Mouse (Mus musculus) neural tube, embryonic 12.5 days (tissue): Measurements from ENCODE around the gene Plppr3. TPM values are rescaled to one million over a fixed set of nuclear protein-coding genes. Genes with fewer than 3 reads are reported as not detected.
A peak's percentile ranks its signal among the peaks of the same experiment; 100 is the strongest.

Experiments used
- ATAC-seq: fragments of 200-750 bp; cut with Nextera tagmentation; 2 replicates; pipeline ENCODE4 v1.8.0; 2017; ENCODE audit warnings: low read depth, mild to moderate bottlenecking, moderate TSS enrichment, moderate library complexity; ENCODE audit not compliant: low FRiP score
- H3K27ac ChIP-seq: fragments of 300-500 bp; sonication (generic); 2 replicates; pipeline ENCODE4 v1.5.1; 2016
- H3K27me3 ChIP-seq: fragments of 300-500 bp; sonication (generic); replicated peaks from 2 replicates; pipeline ENCODE4 v1.6.1; 2016; ENCODE audit warnings: mild to moderate bottlenecking
- H3K36me3 ChIP-seq: fragments of 300-500 bp; sonication (generic); 2 replicates; pipeline ENCODE4 v1.6.1; 2016; ENCODE audit warnings: mild to moderate bottlenecking
- H3K4me1 ChIP-seq: fragments of 300-500 bp; sonication (generic); 2 replicates; pipeline ENCODE4 v1.6.1; 2016
- H3K4me2 ChIP-seq: fragments of 300-500 bp; sonication (generic); replicated peaks from 2 replicates; pipeline ENCODE4 v1.6.1; 2016; ENCODE audit warnings: mild to moderate bottlenecking
- H3K4me3 ChIP-seq: fragments of 300-500 bp; sonication (generic); 2 replicates; pipeline ENCODE4 v1.5.1; 2016
- H3K9ac ChIP-seq: fragments of 300-500 bp; sonication (generic); 2 replicates; pipeline ENCODE4 v1.6.1; 2016; ENCODE audit warnings: mild to moderate bottlenecking
- H3K9me3 ChIP-seq: fragments of 300-500 bp; sonication (generic); 2 replicates; pipeline ENCODE4 v1.6.1; 2016; ENCODE audit warnings: mild to moderate bottlenecking
- WGBS: fragments of 180-500 bp; shearing (Covaris S2); methylation state at CpG from one replicate; pipeline ENCODE4 v1.1.7; 2016; 5-methylcytosine and 5-hydroxymethylcytosine counted together
- polyA plus RNA-seq: library from polyadenylated mRNA; unstranded; fragments of >200 nt; fragmentation: Nextera tagmentation; extraction: Ambion mirVana; gene quantifications from 2 replicates; pipeline ENCODE4 v1.2.1, GENCODE M21; 2016

Gene Plppr3
- 296 and 301 TPM in 2 replicates for polyA plus RNA-seq

DNA sequence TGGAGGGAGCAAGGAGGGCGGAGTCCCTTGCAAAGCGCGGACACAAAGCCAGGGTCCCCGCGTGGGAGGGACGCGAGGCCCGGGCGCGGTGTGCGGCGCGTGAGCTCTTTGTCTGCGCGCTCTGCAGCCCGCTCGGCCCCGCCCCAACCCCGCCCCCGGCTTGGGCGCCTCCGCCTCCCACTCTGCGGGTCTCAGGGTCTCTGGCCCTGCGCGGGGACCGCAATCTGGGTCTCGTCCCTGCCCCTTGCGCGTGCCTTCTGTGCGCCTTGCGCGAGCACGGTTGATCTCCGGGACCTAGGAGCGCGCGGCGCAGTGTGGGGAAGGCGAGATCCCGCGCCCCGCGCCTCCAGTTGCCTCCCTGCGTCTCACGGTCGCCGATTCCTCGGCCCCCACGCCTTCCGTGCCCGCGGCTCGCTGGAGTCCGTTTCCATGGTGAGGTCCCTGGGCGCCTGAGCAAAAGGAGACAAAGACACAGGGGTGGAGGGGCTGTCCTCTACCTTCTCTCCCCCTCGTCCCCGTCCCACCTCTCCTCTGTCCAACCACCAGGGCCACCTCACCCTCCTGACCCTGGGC is at the start of gene Plppr3, which contains the start of gene Prtn3:
Gene Plppr3 (minus strand): TSS at position 345 of the 573 bp plus-strand sequence.
Gene Prtn3 (plus strand): TSS at position 187 of the 573 bp plus-strand sequence.
- H3K9ac ChIP-seq: peak within 1 kb of the TSS; percentile 94
- H3K27ac ChIP-seq: peak within 1 kb of the TSS; percentile 86
- peak; percentile 91 for ATAC-seq
- H3K36me3 ChIP-seq: peaks cover 23% of the 10 kb centered on the region
- peaks cover 37% of the 10 kb centered on the region for H3K4me1 ChIP-seq
- H3K4me2 ChIP-seq: peak within 1 kb of the TSS; percentile 80
- under 1% methylated on average over 57 of the region's 57 CpGs for WGBS
- peak within 1 kb of the TSS; percentile 73 for H3K4me3 ChIP-seq
- no peaks in the 10 kb centered on the region for H3K9me3 ChIP-seq
- H3K27me3 ChIP-seq: 0 out of 2 replicates have a peak, but pooled peaks cover under 1% of the 10 kb centered on the region

GRCm38 (mm10) chr10:79921572-79921971 is 47.1 kb upstream of the Plppr3 start:
- Histone ChIP-seq H3K9me3 (peaks cover 3% of the 10 kb centered on the region; the same call in 1 of the 2 replicates), H3K4me2 (peak overlapping the region; percentile 48), H3K27me3 (peaks cover 64% of the 10 kb centered on the region), H3K4me1 (peaks cover 45% of the 10 kb centered on the region), H3K27ac (no peak overlapping the region), H3K4me3 (peak overlapping the region; percentile 22), H3K9ac (peak overlapping the region; percentile 35; the same call in 1 of the 2 replicates), H3K36me3 (no peaks in the 10 kb centered on the region)
- under 1% methylated on average over 34 of the region's 34 CpGs for WGBS
- no peak for ATAC-seq

GRCm38 (mm10) chr10:79920958-79921535 is 46.6 kb upstream of the Plppr3 start, which contains the start of gene R3hdm4:
R3hdm4 (minus strand) TSS chr10:79921208.
- peak within 1 kb of the TSS; percentile 22 for H3K4me3 ChIP-seq
- H3K9me3 ChIP-seq: peaks cover 3% of the 10 kb centered on the region; the same call in 1 of the 2 replicates
- H3K36me3 ChIP-seq: no peaks in the 10 kb centered on the region
- H3K9ac ChIP-seq: peak within 1 kb of the TSS; percentile 35; the same call in 1 of the 2 replicates
- H3K4me1 ChIP-seq: peaks cover 44% of the 10 kb centered on the region
- H3K27ac ChIP-seq: no peak within 1 kb of the TSS
- no peak for ATAC-seq
- peaks cover 64% of the 10 kb centered on the region for H3K27me3 ChIP-seq
- 3% methylated on average over 41 of the region's 41 CpGs for WGBS
- H3K4me2 ChIP-seq: peak within 1 kb of the TSS; percentile 48

GRCm38 (mm10) chr10:79920056-79920890 is 45.8 kb upstream of the Plppr3 start:
- Histone ChIP-seq H3K9me3 (peaks cover 3% of the 10 kb centered on the region; the same call in 1 of the 2 replicates), H3K9ac (no peak overlapping the region), H3K27ac (no peak overlapping the region), H3K4me1 (peaks cover 50% of the 10 kb centered on the region), H3K27me3 (peaks cover 64% of the 10 kb centered on the region), H3K4me3 (peak overlapping the region; percentile 22; the same call in 1 of the 2 replicates), H3K36me3 (no peaks in the 10 kb centered on the region), H3K4me2 (peak overlapping the region; percentile 48)
- 15% methylated on average over 26 of the region's 26 CpGs for WGBS
- no peak for ATAC-seq

GRCm38 (mm10) chr10:79919251-79919849 is 44.9 kb upstream of the Plppr3 start:
- peaks cover 3% of the 10 kb centered on the region; the same call in 1 of the 2 replicates for H3K9me3 ChIP-seq
- no peak overlapping the region for H3K27ac ChIP-seq
- no peak overlapping the region for H3K9ac ChIP-seq
- peaks cover 53% of the 10 kb centered on the region for H3K4me1 ChIP-seq
- WGBS: 4% methylated on average over 21 of the region's 21 CpGs
- no peak overlapping the region for H3K4me3 ChIP-seq
- no peak for ATAC-seq
- no peak overlapping the region for H3K4me2 ChIP-seq
- H3K36me3 ChIP-seq: no peaks in the 10 kb centered on the region
- peaks cover 64% of the 10 kb centered on the region for H3K27me3 ChIP-seq

GRCm38 (mm10) chr10:79918231-79919078 is 44.0 kb upstream of the Plppr3 start:
- peaks cover 3% of the 10 kb centered on the region; the same call in 1 of the 2 replicates for H3K9me3 ChIP-seq
- no peak overlapping the region for H3K4me3 ChIP-seq
- no peak overlapping the region for H3K27ac ChIP-seq
- peaks cover 62% of the 10 kb centered on the region for H3K27me3 ChIP-seq
- H3K4me2 ChIP-seq: peak overlapping the region; percentile 27
- H3K4me1 ChIP-seq: peaks cover 53% of the 10 kb centered on the region
- H3K9ac ChIP-seq: 0 out of 2 replicates have a peak overlapping the region, but pooled peaks have one; percentile 18
- H3K36me3 ChIP-seq: no peaks in the 10 kb centered on the region
- ATAC-seq: no peak
- 6% methylated on average over 35 of the region's 35 CpGs for WGBS

- H3K9me3 ChIP-seq: peaks cover 3% of the 10 kb centered on the region; the same call in 1 of the 2 replicates
- WGBS: 66% methylated on average over 5 of the region's 5 CpGs
- H3K36me3 ChIP-seq: peaks cover 3% of the 10 kb centered on the region; the same call in 1 of the 2 replicates
- no peak for ATAC-seq
- peaks cover 53% of the 10 kb centered on the region for H3K4me1 ChIP-seq
- no peak overlapping the region for H3K9ac ChIP-seq
- peaks cover 53% of the 10 kb centered on the region for H3K27me3 ChIP-seq
- peak overlapping the region; percentile 97 for H3K4me2 ChIP-seq
- no peak overlapping the region for H3K4me3 ChIP-seq
- no peak overlapping the region for H3K27ac ChIP-seq
These were observed 43.2 kb upstream of the Plppr3 start for GRCm38 (mm10) chr10:79917532-79918100.

DNA sequence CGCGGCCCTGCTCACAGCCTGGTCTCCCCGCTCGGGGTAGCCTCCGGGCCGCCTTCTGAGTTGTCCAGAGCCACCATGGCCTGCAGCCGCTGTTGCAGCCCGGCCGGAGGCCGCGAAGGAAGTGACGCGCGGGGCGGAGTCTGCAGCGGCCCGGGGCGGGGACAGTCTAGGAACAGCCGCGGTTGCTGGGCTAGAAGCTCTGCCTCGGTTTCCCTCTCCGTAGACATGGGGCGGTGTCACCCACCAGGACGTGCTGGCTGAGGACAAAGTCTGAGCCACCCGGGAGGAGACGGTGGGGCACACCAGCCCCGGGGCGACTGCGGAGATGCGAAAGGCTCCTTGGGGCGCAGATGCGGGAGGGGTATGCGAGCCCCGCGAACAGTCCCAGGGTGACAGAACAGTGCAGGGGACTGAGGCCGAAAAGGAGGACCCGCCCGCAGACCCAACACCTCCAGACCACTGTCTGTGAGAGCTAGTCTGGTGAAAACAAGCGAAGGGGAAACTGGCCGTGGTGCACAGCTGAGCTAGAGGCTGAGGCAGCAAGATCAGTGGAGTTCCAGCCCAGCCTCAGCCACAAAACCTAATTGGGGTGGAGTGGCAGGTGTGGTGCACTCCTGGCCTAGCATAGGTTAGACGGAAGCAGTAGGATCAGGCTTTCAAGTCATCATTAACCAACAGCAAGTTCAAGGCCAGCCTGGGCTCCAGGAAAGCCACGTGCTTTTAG is 42.5 kb upstream of the Plppr3 start, which contains the start of gene Kiss1r:
Gene Kiss1r (plus strand): TSS at position 164 of the 724 bp plus-strand sequence.
- Histone ChIP-seq H3K27ac (peak within 1 kb of the TSS; percentile 53; the same call in 1 of the 2 replicates), H3K9ac (peak within 1 kb of the TSS; percentile 92), H3K36me3 (peaks cover 8% of the 10 kb centered on the region), H3K9me3 (peaks cover 3% of the 10 kb centered on the region; the same call in 1 of the 2 replicates), H3K4me1 (peaks cover 53% of the 10 kb centered on the region), H3K4me2 (peak within 1 kb of the TSS; percentile 97), H3K27me3 (peaks cover 47% of the 10 kb centered on the region), H3K4me3 (peak within 1 kb of the TSS; percentile 83)
- ATAC-seq: peak; percentile 75
- WGBS: 3% methylated on average over 42 of the region's 42 CpGs

- WGBS: 10% methylated on average over 8 of the region's 8 CpGs
- Histone ChIP-seq H3K4me1 (peaks cover 44% of the 10 kb centered on the region), H3K27ac (no peak overlapping the region), H3K27me3 (peaks cover 38% of the 10 kb centered on the region), H3K4me2 (peak overlapping the region; percentile 97), H3K9me3 (peaks cover 3% of the 10 kb centered on the region; the same call in 1 of the 2 replicates), H3K9ac (peak overlapping the region; percentile 92), H3K4me3 (peak overlapping the region; percentile 83), H3K36me3 (peaks cover 17% of the 10 kb centered on the region)
- ATAC-seq: no peak
These were observed 41.6 kb upstream of the Plppr3 start for GRCm38 (mm10) chr10:79916081-79916480.
